Mouse (Mus musculus): Measurements from ENCODE around the gene Hnf1a. TPM values are rescaled to one million over a fixed set of nuclear protein-coding genes. Genes with fewer than 3 reads are reported as not detected.
"Not testable (repeated sequence)": the region's sequence is repeated elsewhere in the genome, so short reads cannot be mapped to it uniquely, and the experiment has no call there.

Hnf1a gene
- polyA plus RNA-seq, 1 experiment from 2014 or later = 11.2 TPM

- 30% methylated on average over 3 of the region's 3 CpGs for WGBS
- Histone ChIP-seq H3K9ac (no peak overlapping the region), H3K9me3 (no peaks in the 10 kb centered on the region), H3K27me3 (replicated peaks) (no peaks in the 10 kb centered on the region), H3K4me1 (no peaks in the 10 kb centered on the region), H3K36me3 (no peaks in the 10 kb centered on the region), H3K4me3 (replicated peaks) (no peak overlapping the region), H3K4me2 (no peak overlapping the region), H3K27ac (no peak overlapping the region)
- ATAC-seq (ENCODE audit: insufficient read depth, low FRiP score, low read depth) = no peak
These were observed 35.1 kb downstream of the Hnf1a start for GRCm38 (mm10) chr5:114935838-114936237.

DNA sequence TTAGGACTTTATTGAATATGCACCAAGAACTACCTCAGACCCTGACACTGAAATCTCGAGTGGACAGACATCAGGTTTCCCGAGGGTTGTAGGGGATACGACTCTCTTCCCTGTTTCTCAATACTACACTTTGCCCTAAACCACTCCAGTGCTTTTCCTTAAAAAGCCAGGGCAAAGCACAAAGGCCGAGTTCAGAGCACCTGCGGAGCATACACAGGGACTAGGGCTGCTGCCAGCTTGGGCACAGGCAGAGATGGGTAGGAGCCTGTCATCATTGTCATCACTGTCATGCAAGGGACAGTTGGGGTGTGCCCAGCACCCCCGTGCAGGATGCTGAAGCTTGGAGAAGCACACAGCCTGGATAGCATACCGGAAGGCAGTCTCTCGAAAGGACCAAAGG, 37.7 kb downstream of the Hnf1a start:
- H3K27me3 ChIP-seq (replicated peaks) = no peaks in the 10 kb centered on the region
- H3K9ac ChIP-seq = no peak overlapping the region
- no peaks in the 10 kb centered on the region for H3K4me1 ChIP-seq
- WGBS = 83% methylated on average over 8 of the region's 8 CpGs
- H3K4me3 ChIP-seq (replicated peaks) = no peak overlapping the region
- ATAC-seq (ENCODE audit: insufficient read depth, low FRiP score, low read depth) = no peak
- no peak overlapping the region for H3K27ac ChIP-seq
- no peak overlapping the region for H3K4me2 ChIP-seq
- H3K9me3 ChIP-seq = no peaks in the 10 kb centered on the region
- H3K36me3 ChIP-seq = no peaks in the 10 kb centered on the region

DNA sequence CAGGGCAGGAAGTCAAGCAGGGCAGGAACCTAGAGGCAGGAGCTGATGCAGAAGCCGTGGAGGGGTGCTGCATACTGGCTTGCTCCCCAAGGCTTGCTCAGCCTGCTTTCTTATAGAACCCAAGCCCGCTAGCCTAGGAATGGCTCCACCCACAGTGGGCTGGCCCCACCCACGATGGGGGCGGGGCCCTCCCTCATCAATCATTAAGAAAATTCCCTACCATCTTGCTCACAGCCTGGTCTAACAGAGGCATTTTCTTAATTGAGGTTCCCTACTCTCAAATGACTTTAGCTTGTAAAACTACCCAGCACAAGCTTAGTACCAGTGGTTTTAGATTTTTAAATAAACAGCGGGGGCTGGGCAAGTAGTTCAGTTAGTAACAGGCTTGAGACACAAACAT, 39.3 kb downstream of the Hnf1a start:
- H3K9ac ChIP-seq = no peak overlapping the region
- H3K27ac ChIP-seq = no peak overlapping the region
- no peak overlapping the region for H3K4me2 ChIP-seq
- WGBS = 56% methylated on average over 5 of the region's 5 CpGs
- no peak for ATAC-seq (ENCODE audit: insufficient read depth, low FRiP score, low read depth)
- no peaks in the 10 kb centered on the region for H3K9me3 ChIP-seq
- no peaks in the 10 kb centered on the region for H3K4me1 ChIP-seq
- no peaks in the 10 kb centered on the region for H3K27me3 ChIP-seq (replicated peaks)
- no peak overlapping the region for H3K4me3 ChIP-seq (replicated peaks)
- no peaks in the 10 kb centered on the region for H3K36me3 ChIP-seq

GRCm38 (mm10) chr5:114926753-114927152, 44.1 kb downstream of the Hnf1a start:
- H3K27me3 ChIP-seq (replicated peaks) = no peaks in the 10 kb centered on the region
- H3K9me3 ChIP-seq = no peaks in the 10 kb centered on the region
- no peak overlapping the region for H3K4me3 ChIP-seq (replicated peaks)
- ATAC-seq (ENCODE audit: insufficient read depth, low FRiP score, low read depth) = no peak
- H3K9ac ChIP-seq = no peak overlapping the region
- H3K4me2 ChIP-seq = no peak overlapping the region
- WGBS = 81% methylated on average over 9 of the region's 9 CpGs
- 0 out of 2 replicates have a peak, but pooled peaks cover 6% of the 10 kb centered on the region for H3K4me1 ChIP-seq
- H3K36me3 ChIP-seq = no peaks in the 10 kb centered on the region
- no peak overlapping the region for H3K27ac ChIP-seq

GRCm38 (mm10) chr5:114926153-114926684, 44.7 kb downstream of the Hnf1a start:
- Histone ChIP-seq H3K4me2 (no peak overlapping the region), H3K27ac (no peak overlapping the region), H3K27me3 (replicated peaks) (no peaks in the 10 kb centered on the region), H3K36me3 (no peaks in the 10 kb centered on the region), H3K9ac (no peak overlapping the region), H3K4me1 (0 out of 2 replicates have a peak, but pooled peaks cover 6% of the 10 kb centered on the region), H3K9me3 (no peaks in the 10 kb centered on the region), H3K4me3 (replicated peaks) (no peak overlapping the region)
- no peak for ATAC-seq (ENCODE audit: insufficient read depth, low FRiP score, low read depth)
- 67% methylated on average over 1 of the region's 1 CpGs for WGBS

DNA sequence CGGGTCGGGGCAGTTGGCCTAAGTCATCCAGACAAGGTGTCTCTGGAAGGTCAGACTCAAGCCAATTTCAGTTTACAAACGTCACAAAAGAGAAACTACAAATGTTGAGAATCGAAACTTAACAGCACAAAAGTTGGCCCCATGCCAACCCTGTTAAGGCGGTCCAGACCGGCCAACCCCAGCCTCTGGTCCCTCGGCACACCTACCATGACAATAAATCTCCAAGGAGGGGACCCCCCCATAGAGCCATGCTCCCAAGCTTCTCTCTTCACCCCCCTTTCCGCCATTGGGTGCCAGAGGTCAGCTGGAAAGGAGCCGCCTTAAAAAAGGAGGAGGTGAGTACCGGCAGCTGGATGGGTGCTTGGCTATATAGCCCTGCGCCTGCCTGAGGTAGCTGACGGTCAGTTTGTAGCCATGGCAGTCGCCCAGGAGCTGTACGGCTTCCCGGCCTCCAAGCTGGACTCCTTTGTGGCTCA, 47.9 kb downstream of the Hnf1a start, which contains the start of gene Oasl1:
TSS of gene Oasl1 (plus strand) at position 243 of the 476 bp plus-strand sequence.
- H3K27ac ChIP-seq = no peak within 1 kb of the TSS

DNA sequence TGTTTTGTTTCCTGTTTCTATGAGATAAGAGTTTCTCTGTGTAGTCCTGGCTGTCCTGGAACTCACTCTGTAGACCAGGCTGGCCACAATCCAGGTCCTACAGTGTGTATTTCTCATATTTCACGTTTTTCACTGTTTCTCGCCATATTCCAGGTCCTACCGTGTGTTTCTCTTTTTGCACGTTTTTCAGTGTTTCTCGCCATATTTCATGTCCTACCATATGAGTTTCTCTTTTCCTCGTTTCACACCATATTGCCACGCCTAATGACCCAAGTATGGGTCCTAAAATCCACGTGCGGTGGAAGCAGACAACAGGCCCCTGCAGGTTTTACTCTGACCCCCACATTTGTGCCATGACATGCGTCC, 48.5 kb downstream of the Hnf1a start:
- H3K27ac ChIP-seq = no peak overlapping the region
- no peak overlapping the region for H3K4me3 ChIP-seq (replicated peaks)
- no peaks in the 10 kb centered on the region for H3K36me3 ChIP-seq
- 0 out of 2 replicates have a peak overlapping the region, but pooled peaks have one; percentile 8 for H3K4me2 ChIP-seq
- WGBS = 56% methylated on average over 10 of the region's 10 CpGs
- no peaks in the 10 kb centered on the region for H3K27me3 ChIP-seq (replicated peaks)
- H3K4me1 ChIP-seq = 0 out of 2 replicates have a peak, but pooled peaks cover 6% of the 10 kb centered on the region
- no peak overlapping the region for H3K9ac ChIP-seq
- ATAC-seq (ENCODE audit: insufficient read depth, low FRiP score, low read depth) = peak; percentile 56; the same call in 1 of the 2 replicates
- H3K9me3 ChIP-seq = no peaks in the 10 kb centered on the region

More for the DNA sequence above, 47.9 kb downstream of the Hnf1a start, which contains the start of gene Oasl1:
- H3K36me3 ChIP-seq = no peaks in the 10 kb centered on the region
- no peaks in the 10 kb centered on the region for H3K9me3 ChIP-seq
- peak within 1 kb of the TSS; percentile 56 for H3K4me2 ChIP-seq
- peak within 1 kb of the TSS; percentile 37 for H3K4me3 ChIP-seq (replicated peaks)
- 0 out of 2 replicates have a peak, but pooled peaks cover 6% of the 10 kb centered on the region for H3K4me1 ChIP-seq
- WGBS = 16% methylated on average over 15 of the region's 15 CpGs
- peak; percentile 67 for ATAC-seq (ENCODE audit: insufficient read depth, low FRiP score, low read depth)
- H3K9ac ChIP-seq = no peak within 1 kb of the TSS
- no peaks in the 10 kb centered on the region for H3K27me3 ChIP-seq (replicated peaks)

- no peak overlapping the region for H3K27ac ChIP-seq
- no peaks in the 10 kb centered on the region for H3K36me3 ChIP-seq
- 0 out of 2 replicates have a peak overlapping the region, but pooled peaks have one; percentile 8 for H3K4me2 ChIP-seq
- WGBS = 67% methylated on average over 19 of the region's 19 CpGs
- H3K9me3 ChIP-seq = no peaks in the 10 kb centered on the region
- 0 out of 2 replicates have a peak, but pooled peaks cover 6% of the 10 kb centered on the region for H3K4me1 ChIP-seq
- H3K4me3 ChIP-seq (replicated peaks) = no peak overlapping the region
- peak; percentile 29 for ATAC-seq (ENCODE audit: insufficient read depth, low FRiP score, low read depth)
- no peaks in the 10 kb centered on the region for H3K27me3 ChIP-seq (replicated peaks)
- H3K9ac ChIP-seq = no peak overlapping the region
These were observed 49.1 kb downstream of the Hnf1a start for GRCm38 (mm10) chr5:114921551-114922365.

- ATAC-seq (ENCODE audit: insufficient read depth, low FRiP score, low read depth); H3K4me2 ChIP-seq; H3K4me3 ChIP-seq (replicated peaks); H3K9ac ChIP-seq; H3K27me3 ChIP-seq (replicated peaks); H3K9me3 ChIP-seq; H3K36me3 ChIP-seq; H3K27ac ChIP-seq; H3K4me1 ChIP-seq: not testable (repeated sequence)
- 89% methylated on average over 5 of the region's 5 CpGs for WGBS
These were observed 53.5 kb downstream of the Hnf1a start for GRCm38 (mm10) chr5:114917357-114917756.

GRCm38 (mm10) chr5:114916777-114917176, 54.1 kb downstream of the Hnf1a start:
- Histone ChIP-seq H3K9me3 (no peaks in the 10 kb centered on the region), H3K4me3 (replicated peaks) (no peak overlapping the region), H3K9ac (no peak overlapping the region), H3K4me2 (no peak overlapping the region), H3K27ac (no peak overlapping the region), H3K36me3 (no peaks in the 10 kb centered on the region), H3K27me3 (replicated peaks) (no peaks in the 10 kb centered on the region), H3K4me1 (no peaks in the 10 kb centered on the region)
- no peak for ATAC-seq (ENCODE audit: insufficient read depth, low FRiP score, low read depth)
- WGBS = 76% methylated on average over 4 of the region's 4 CpGs

GRCm38 (mm10) chr5:114915854-114916253, 55.0 kb downstream of the Hnf1a start:
- Histone ChIP-seq H3K9me3 (no peaks in the 10 kb centered on the region), H3K4me1 (no peaks in the 10 kb centered on the region), H3K27me3 (replicated peaks) (no peaks in the 10 kb centered on the region), H3K4me2 (no peak overlapping the region), H3K4me3 (replicated peaks) (no peak overlapping the region), H3K27ac (no peak overlapping the region), H3K36me3 (no peaks in the 10 kb centered on the region), H3K9ac (no peak overlapping the region)
- ATAC-seq (ENCODE audit: insufficient read depth, low FRiP score, low read depth) = no peak
- WGBS = 74% methylated on average over 5 of the region's 5 CpGs

DNA sequence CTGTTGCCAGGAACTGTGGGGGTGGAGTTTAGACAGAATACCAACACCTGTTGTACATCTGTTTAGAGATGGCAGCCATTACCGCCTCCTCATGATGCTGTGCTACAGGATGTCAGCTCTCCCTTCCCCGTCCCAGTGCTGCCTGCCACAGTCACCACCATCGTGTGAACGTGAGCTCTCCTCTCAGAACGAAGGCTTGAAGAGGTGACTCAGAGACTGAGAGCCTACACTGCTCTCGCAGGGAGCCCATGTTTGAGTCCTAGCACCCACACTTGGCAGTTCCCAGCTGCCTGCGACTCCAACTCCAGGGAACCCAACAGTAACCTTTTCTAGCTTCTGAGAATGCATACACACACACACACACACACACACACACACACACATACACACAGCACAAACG, 56.0 kb downstream of the Hnf1a start:
- Histone ChIP-seq H3K4me3 (replicated peaks) (no peak overlapping the region), H3K27me3 (replicated peaks) (no peaks in the 10 kb centered on the region), H3K9me3 (no peaks in the 10 kb centered on the region), H3K9ac (no peak overlapping the region), H3K4me1 (no peaks in the 10 kb centered on the region), H3K27ac (no peak overlapping the region), H3K36me3 (no peaks in the 10 kb centered on the region), H3K4me2 (no peak overlapping the region)
- 62% methylated on average over 8 of the region's 8 CpGs for WGBS
- ATAC-seq (ENCODE audit: insufficient read depth, low FRiP score, low read depth) = no peak

Measured in stomach, embryonic 15.5 days (tissue).